Mouse (Mus musculus): ENCODE measurements around the gene Iqch. TPM values are rescaled to one million over a fixed set of nuclear protein-coding genes. Genes with fewer than 3 reads are reported as not detected.

Iqch gene
- total RNA-seq, 2 experiments from 2014 or later = not detected

DNA sequence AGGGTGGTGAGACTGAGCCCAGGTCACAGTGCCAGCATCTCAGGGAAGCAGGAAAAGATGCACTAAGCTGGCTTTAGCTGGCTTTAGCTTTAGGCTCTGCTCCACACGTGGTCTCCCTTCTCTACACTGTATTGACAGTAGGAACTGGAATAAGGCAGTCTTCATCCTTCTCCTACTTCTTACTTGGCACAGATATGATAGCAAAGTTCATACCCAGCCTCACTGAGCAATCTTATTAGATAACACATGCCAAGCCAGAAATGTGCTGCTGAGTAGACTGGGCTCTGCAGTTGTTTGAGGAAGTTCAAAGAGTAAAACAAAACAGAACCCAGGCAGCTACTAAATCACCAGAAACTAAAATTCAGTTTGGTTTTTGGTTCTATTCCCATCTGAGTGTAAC lies 11.3 kb upstream of the Iqch start:
- no peak for DNase-seq (ENCODE audit: low spot score)
- intact Hi-C loops (cut with DNase I) = no loop called here

DNA sequence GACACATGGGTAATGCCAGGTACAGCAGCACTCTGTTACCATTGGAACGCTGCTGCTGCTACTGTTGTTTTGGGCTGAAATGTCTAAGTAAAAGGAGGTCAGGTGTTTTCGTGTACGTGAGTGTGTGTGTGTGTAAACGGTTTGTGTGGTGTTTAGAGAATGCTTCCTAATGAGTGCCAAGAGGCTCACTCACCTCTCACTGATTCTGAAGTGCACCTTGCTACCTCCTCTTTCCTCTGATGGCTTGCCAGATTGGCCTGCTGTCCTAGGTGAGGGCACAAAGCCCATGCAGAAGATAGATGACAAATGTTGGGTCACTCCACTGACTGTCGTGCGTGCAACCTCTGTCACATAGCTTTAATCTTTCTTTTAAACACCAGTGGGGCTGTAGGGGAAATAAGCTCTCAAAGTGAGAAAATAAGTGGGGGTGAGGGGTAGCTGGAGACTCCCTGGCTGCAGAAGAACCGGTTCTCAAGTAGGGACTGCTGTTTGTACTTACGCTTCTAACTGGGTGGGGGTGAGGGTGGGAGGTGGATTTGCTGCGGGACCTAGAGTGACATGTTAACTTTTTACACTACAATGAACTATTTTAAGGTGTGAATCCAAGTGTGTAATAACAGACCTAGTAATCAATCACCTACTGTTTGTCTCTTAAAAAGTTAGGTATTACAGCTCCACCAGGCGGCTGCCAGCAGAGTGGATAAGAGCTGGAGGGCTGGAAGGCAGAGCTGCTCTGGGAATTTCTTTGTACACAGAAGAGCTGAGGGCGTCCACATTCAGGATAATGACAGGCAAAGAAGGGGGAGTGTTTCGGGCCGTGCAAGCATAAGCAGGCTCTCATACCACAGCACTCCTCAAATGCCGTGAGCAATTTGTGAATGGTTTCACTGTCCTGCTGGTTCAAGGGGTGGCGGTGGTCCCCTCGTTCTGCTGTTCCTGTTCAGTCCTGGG lies 10.5 kb upstream of the Iqch start:
- no peak for DNase-seq (ENCODE audit: low spot score)
- intact Hi-C loops (cut with DNase I) = no loop called here

DNA sequence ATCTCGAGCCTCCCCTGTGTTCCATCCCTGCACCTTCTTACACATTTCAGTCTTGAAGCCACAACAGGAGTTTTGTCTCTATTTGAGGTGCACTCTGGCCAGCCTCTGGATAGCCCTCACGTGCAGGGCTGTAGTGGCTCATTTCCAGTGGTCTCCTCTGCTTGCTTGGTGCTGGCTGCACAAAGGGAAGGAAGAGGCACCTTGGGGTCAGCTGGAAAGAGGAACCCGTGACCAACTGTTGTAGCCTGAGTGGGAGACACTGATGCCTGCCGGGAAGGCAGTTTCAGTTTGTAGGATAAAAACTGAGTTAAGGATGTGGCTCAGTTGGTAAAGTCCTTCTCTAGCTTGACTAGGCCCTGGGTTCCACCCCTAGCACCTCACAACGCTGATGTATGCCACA lies 9.7 kb upstream of the Iqch start:
- no peak for DNase-seq (ENCODE audit: low spot score)
- intact Hi-C loops (cut with DNase I) = no loop called here

DNA sequence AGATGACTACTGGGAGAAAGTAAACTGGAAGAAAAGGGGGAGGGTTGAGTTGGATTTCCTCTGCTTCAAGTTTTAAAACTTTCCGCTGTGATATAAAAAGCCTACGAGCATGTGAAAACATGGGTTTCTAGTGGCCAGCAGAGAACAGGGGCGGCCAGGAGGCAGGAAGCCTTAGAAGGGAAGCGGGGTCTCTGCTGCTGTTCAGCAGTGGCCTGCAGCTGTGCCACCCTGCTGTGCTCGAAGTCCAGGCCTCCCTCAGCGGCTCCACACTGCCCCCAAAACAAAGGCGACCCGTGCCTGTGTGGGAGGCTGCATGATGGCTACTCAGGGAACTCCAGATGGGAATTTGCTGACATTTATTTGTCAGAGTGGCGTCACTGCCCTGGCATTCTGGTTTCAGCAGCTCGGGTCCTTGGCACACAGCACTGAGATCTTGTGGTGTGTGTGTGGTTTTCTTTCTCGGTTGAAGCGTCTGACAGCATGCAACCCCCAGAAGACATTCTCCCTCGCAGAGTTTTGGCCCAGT lies 8.6 kb upstream of the Iqch start:
- intact Hi-C loops (cut with DNase I) = no loop called here
- DNase-seq (ENCODE audit: low spot score) = peak; percentile 9

DNA sequence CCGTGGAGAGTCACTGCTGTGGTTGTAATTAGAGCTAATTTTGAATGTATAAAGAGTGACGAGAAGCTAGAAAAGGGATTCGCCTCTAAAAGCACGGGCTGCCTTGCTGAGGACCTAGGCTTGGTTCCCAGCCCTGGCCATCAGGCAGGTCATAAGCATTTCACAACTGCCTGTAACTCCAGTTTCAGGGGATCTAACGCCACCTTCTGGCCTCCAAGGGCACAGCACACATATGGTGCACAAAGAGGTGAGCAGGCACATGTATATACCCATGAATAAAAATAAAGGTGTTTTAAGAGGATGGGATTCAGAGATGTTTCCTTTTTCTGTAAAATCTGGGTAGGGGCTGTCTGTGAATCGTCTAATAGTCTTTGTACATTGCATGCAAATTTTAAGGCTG lies 7.9 kb upstream of the Iqch start:
- intact Hi-C loops (cut with DNase I) = no loop called here
- no peak for DNase-seq (ENCODE audit: low spot score)

DNA sequence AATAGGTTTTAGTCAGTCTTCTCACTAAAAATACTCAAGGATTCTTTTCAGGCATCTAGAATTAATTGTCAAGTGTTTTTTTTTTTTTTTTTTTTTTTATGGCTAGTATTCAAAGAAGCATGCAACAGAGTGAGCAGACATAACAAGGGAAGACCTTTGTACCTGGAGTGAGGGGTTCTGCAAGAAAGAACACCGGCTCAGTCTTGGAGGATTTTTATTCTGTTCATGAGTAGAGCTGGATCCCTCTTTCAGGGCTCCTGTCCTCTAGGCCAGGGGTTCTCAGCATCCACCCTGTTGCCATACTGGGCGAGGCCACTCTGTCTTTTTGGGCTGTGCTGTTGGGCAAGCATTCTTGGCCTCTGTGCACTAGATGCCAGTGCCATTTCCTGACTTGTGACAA lies 7.5 kb upstream of the Iqch start:
- intact Hi-C loops (cut with DNase I) = loop anchor here (10.0 kb wide), 1 partner anchor 215 kb away; the partner anchor contains the start of gene 2300009A05Rik
- DNase-seq (ENCODE audit: low spot score) = no peak

DNA sequence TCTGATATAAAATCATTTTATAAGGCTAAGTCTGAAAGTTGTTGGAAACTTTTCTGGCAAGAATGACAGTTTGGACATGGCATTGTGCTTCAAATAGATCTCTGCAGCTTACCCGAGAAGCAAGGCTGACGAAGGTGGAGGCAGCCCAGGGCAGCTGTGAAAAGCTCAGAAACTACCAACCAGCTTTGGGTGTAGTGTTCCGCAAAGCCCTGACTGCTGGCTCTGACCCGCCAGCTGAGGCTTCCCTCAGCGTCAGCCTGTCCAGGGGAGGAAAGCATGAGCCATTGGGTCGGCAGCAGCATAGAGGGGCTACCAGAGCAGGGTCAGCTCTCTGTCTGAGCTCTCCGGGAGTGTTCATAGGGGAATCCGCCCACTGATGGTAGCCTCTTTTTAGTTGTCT lies 7.0 kb upstream of the Iqch start:
- intact Hi-C loops (cut with DNase I) = loop anchor here (10.0 kb wide), 1 partner anchor 214 kb away; the partner anchor contains the start of gene 2300009A05Rik
- no peak for DNase-seq (ENCODE audit: low spot score)

DNA sequence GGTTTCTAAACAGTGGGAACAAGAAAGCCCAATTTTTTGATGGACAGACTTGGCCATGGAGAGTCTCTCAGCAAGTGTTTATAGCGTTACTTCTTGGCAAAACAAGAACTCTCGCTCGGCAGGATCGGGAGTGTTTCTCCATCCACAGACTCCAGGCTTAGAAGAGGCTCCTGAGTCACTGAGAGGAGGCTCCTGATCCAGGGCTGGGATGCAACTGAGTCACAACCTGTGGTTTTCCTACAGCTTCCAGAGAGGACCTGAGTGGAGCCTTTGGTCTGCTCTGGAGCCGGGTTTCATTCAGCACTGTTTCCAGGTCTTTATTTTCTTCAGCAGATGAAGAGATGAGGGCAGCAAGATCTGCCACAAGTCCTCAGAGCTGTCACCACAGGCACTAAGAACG lies 5.7 kb upstream of the Iqch start:
- no peak for DNase-seq (ENCODE audit: low spot score)
- intact Hi-C loops (cut with DNase I) = loop anchor here (10.0 kb wide), 1 partner anchor 213 kb away; the partner anchor contains the start of gene 2300009A05Rik

DNA sequence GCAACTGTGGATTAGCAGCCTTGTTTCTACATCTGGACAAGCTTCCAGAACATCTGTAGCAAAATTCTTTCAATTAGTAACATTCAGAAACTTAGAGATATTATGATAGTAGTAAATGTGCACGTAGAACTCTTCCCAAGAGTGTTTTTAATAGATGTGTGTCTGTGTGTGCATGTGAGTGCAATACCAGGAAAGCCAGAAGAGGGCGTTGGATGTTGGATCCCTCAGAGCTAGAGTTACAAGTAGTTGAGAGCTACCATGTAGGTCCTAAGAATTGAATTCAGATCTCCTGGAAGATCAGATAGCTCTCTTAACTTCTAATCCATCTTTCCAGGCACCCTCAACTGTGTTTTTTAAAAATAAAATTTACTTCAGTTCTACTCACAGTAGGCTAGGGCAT lies 4.3 kb upstream of the Iqch start:
- no peak for DNase-seq (ENCODE audit: low spot score)
- intact Hi-C loops (cut with DNase I) = loop anchor here (10.0 kb wide), 1 partner anchor 212 kb away; the partner anchor contains the start of gene 2300009A05Rik

DNA sequence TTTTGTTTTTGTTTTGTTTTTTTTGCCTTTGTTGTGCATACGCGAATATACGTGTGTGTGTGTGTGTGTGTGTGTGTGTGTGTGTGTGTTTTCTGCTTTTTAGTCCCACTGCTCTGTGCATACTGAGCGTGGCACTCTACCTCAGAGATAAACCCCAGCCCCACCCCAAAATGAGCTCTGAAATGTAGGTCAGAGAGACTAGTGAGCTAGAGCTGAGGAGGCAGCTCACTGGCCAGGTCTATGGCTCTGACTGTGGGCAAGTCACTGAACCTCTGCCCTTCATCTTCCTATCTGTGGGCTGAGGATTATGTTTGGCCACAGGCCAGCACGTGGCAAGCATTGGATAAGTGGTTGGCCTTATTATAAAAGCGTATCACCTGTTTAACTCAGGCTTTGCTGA lies 1.6 kb upstream of the Iqch start:
- intact Hi-C loops (cut with DNase I) = loop anchor here (5.0 to 10.0 kb wide), 2 partner anchors 209 to 467 kb away; partner anchors contain the start of gene 2300009A05Rik
- DNase-seq (ENCODE audit: low spot score) = no peak

DNA sequence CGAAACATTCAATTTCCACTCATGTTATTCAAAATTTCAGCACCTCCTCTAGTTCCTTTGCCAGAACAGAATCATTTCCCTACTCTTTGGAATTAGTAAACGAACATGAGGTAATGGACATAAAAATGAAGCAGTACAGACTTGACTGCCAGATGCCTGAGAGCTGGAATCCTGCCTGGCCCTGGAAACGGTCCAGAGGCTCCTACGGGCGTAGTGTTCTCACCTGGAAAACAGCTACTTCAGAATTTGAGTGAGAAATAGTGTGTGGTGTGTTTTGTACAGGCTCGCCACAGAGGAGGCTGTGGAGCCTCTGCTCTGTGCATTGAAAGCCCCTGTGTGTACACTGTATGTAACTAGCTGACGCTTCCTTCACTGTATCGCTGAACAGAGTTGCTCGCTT lies 5.6 kb downstream of the Iqch start:
- no peak for DNase-seq (ENCODE audit: low spot score)
- intact Hi-C loops (cut with DNase I) = no loop called here

DNA sequence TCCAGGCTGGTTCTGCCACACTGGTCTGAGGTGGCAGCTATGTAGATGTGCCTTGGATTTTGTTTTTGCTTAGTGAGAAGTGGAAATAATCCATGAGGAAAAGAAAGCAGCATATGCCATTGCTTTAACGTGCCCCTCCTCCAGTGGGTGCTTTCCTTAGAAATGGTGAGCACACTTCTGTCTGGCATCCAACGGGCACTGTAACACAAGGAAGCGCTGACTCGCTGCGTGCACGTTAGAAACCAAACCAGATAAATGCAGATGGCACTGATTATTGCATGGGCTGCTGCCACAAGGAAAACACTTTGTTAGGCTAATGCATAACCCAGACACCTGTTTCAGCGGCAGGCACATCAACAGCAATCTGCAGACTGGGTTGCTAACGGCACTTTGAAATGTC lies 6.6 kb downstream of the Iqch start:
- intact Hi-C loops (cut with DNase I) = no loop called here
- DNase-seq (ENCODE audit: low spot score) = no peak

DNA sequence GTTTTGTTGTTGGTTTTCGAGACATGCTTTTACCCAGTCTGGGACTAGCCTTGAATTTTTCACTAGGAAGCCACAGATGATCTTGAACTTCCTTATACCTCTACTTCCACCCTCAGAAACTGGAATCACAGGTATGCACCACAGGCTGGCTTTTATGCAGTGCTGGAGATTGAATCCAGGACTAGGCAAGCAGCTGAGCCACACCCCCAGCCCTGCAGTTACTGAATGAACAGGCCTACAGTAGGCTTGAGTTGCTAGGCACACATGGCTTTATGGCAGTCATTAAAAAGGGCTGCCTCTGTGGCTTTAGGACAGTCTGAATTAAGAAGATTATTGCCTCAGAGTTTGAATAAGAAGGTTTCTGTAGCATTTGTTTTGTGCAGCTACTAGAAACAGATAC lies 7.3 kb downstream of the Iqch start:
- DNase-seq (ENCODE audit: low spot score) = no peak
- intact Hi-C loops (cut with DNase I) = no loop called here

DNA sequence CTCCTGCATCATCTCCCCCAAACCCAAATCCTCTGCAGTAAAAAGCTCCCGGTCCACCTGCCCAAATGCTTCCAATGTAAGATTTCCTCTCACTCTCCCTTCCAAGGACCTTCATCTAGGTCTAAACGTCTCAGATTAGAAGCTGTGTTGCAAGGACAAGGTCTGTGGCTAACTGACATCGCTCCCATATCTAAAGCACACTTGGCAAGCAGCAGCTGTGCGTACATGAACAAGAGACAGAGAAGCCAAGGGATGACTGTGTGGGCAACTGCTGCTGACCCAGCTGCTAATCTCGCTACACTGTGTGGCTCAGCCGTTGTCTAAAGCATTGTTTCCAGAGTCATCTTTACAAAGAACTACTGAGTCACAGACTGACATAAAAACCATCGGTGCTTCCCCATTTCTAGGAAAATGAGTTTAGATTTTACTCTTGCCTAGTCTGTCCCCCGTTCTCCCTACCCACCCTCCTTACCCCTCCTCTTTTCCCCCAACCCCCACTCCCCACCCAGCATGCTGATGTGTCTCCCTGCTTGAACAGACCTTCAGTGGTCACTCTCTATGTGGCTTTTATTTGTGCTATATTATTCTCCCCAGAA lies 10.5 kb downstream of the Iqch start:
- intact Hi-C loops (cut with DNase I) = no loop called here
- no peak for DNase-seq (ENCODE audit: low spot score)

DNA sequence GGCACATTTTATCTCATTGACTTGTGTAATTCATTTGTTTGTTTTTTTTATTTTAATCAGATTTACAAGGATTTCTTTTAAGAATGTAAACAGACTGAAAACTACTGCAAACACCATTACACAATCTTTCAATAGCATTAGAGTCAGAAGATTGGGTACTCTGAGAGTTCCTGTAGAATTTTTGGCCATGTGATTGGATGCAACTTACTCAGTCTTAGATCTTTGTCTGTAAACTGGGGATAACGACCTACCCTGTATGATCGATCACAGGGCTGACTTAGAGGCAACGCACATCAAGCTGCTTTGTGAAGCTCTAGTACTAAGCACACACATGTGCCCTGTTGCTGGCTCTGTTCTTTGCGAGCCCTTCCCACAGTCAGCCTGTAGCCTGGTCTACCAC lies 11.7 kb downstream of the Iqch start:
- intact Hi-C loops (cut with DNase I) = no loop called here
- DNase-seq (ENCODE audit: low spot score) = no peak

DNA sequence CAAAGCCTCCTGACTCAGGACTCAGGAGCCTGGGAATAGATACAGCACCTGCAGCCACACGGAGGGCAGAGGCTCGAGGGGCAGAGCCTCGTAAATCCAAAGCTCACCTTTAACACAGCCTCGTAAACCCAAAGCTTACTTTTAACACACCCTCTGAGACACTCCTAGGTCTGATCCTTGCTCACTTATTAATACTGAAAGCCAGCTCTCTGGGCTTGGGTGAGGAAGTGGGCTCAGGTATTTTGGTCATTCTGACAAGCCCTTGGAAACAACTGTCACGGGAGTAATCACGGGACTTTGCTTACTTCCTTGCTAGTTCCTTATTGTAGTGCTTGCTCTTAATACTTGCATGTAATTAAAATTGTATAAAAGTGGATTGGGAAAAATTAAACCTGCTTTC lies 13.1 kb downstream of the Iqch start:
- intact Hi-C loops (cut with DNase I) = no loop called here
- no peak for DNase-seq (ENCODE audit: low spot score)

DNA sequence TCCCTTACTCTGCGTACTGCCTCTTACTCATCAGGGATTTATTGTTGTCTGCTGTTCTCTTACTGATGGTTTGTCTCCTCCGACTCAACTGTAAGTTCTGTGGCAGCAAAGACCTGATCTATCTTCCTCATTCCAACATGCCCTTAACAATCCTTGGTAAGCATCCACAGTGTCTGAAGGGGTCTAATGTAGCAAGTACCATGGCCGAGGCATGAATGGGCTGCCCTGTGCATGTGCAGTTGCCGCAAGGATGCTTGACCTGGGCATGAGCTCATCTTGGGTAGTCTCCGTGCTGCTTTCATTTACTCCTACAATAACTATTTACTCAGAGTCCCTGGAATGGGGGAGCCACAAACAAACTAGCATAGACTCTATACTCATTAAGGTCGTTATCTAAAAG lies 17.0 kb downstream of the Iqch start:
- intact Hi-C loops (cut with DNase I) = no loop called here
- no peak for DNase-seq (ENCODE audit: low spot score)

DNA sequence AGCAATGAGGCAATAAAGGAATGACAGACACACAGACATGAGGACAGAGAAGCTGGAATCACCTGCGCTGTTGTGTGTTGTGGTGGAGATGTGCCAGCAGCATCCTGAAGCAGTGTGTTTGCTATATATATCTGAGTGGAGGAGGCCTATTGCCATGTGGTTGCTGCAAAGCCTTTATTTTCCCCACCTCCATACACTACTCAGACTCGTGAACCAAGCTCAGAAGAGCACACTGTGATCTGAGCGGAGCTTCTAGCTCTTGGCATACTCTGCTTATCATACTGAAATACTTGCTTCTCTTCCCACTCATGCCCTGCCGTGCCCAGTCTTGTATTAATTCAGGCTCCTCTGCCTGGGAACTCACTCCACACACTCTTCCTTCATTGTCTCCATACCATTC lies 20.5 kb downstream of the Iqch start:
- DNase-seq (ENCODE audit: low spot score) = no peak
- intact Hi-C loops (cut with DNase I) = no loop called here

DNA sequence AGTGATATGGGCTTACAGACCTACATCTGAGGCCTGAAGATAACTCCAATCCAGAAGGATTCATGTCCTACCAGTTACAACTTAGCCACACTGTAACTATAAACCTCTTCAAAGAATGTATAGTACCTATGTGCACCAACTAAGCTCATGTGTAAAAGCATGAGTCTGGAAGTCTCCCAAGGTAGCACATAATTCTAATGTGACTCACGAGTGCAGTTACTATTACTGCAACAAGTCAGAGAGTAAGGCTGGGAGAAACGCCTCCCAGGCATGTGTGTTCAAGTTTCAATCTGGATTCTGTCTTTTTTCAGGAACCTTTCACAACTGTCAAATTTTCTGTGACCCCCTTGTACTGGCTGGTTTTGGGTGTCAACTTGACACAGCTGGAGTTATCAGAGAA lies 22.2 kb downstream of the Iqch start:
- intact Hi-C loops (cut with DNase I) = no loop called here
- no peak for DNase-seq (ENCODE audit: low spot score)

DNA sequence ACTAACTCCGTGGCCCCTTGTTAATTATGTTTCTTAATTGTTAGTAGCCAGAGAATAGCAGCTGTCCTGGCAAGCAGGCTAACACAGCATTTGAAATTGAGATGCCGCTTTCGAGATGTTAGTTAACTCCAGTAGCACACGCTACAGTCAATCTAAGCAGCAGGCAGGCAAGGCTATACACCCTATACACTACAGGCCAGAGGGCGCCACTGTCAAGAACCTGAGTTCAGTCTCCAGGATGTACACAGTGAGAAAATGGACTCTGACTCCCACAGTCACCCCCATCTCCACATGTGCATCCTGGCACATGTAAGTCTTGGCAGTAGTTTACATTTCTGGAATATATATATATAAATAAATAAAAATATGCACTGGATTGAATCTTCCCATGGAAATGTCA lies 22.6 kb downstream of the Iqch start:
- intact Hi-C loops (cut with DNase I) = no loop called here
- no peak for DNase-seq (ENCODE audit: low spot score)

DNA sequence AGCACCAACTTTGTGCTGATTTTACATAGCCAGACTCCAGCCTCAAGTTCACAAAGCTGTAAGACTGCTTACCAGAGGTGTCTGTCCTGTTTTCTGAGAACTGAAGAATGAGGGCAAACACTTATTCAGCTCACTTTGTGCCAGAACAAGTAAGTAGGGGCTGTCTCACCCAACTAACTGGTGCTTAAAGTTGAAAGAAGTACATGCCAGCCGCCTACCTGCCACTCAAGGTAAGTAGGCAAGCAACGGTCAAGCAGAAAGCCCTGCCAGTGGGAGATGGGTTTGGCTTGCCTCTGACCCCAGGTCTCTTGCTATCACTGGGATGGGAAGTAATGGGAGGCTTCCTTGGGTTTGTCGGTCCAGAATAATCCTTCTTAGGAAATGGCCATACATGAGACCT lies 24.8 kb downstream of the Iqch start:
- intact Hi-C loops (cut with DNase I) = no loop called here
- DNase-seq (ENCODE audit: low spot score) = no peak
